Mouse (Mus musculus): ENCODE measurements around the gene Tmem120b.

GRCm38 (mm10) chr5:123137910-123138229, 69.7 kb downstream of the Tmem120b start:
- TF ChIP-seq CTCF (IDR thresholded peaks at IDR 0.05; ENCODE audit: low read depth) = no peak
- no peak for TF ChIP-seq EP300 (IDR thresholded peaks at IDR 0.05; ENCODE audit: low read depth)
